Mouse (Mus musculus): Measurements from ENCODE around the gene Ndufa12. TPM values are rescaled to one million over a fixed set of nuclear protein-coding genes. Genes with fewer than 3 reads are reported as not detected.

The Ndufa12 gene
- total and polyA plus RNA-seq, 3 experiments: 137 to 276 TPM; not detected in 1

DNA sequence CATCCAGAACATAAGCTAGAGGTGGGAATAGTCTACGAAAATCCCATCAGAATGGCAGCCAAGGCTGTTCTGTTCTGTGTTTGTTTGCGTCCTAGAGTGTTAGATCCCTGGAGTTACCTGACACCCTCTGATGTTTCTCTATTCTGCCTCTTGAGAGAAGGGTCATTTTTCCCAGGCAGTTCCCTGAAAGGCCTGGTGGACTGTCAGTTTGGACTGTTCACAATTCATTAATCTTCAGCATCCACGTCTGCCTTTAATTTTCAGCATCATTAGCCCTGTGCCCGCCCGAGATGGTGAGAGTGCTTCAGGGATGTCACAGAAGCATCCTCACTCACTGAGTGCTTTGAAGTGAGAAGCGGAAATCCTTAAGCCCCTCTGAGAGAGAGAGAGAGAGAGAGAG, 57.2 kb downstream of the Ndufa12 start:
- H3K4me3 ChIP-seq (ENCODE audit: control insufficient read depth in 1 of 2, insufficient read depth in 1 of 2, low read depth in 2 of 2, low read length in 2 of 2): no peak overlapping the region
- H3K9ac ChIP-seq (ENCODE audit: control insufficient read depth, low read depth, low read length, poor library complexity, severe bottlenecking): no peak overlapping the region
- no peak overlapping the region for H3K27ac ChIP-seq (ENCODE audit: control insufficient read depth, low read depth, low read length)
- H3K27me3 ChIP-seq (ENCODE audit: control insufficient read depth in 1 of 2, insufficient read depth in 2 of 2, low read length in 2 of 2): no peaks in the 10 kb centered on the region
- H3K4me1 ChIP-seq (ENCODE audit: control insufficient read depth in 1 of 2, insufficient read depth in 2 of 2, low read length in 2 of 2): peaks cover 4 to 5% of the 10 kb centered on the region in 2 experiments; a peak in 3 of 4 replicates
- TF ChIP-seq HCFC1 (IDR thresholded peaks at IDR 0.05; ENCODE audit: low read depth, low read length) (no peak), GATA1 (IDR thresholded peaks at IDR 0.05; ENCODE audit: low read depth, low read length) (no peak), CHD1 (IDR thresholded peaks at IDR 0.05; ENCODE audit: low read depth, low read length) (no peak), SIN3A (IDR thresholded peaks at IDR 0.05; ENCODE audit: low read length) (no peak), E2F4 (IDR thresholded peaks at IDR 0.05; ENCODE audit: borderline replicate concordance, low read depth, low read length) (no peak), ELF1 (IDR thresholded peaks at IDR 0.05; ENCODE audit: low read depth, low read length) (no peak), ZKSCAN1 (IDR thresholded peaks at IDR 0.05; ENCODE audit: low read depth, low read length) (no peak), MEF2A (IDR thresholded peaks at IDR 0.05; ENCODE audit: extremely low read depth, insufficient replicate concordance, low read depth, low read length, poor library complexity, severe bottlenecking) (no peak), ETS1 (IDR thresholded peaks at IDR 0.05; ENCODE audit: low read depth, low read length) (no peak)
- no peaks in the 10 kb centered on the region for H3K9me3 ChIP-seq (replicated peaks; ENCODE audit: insufficient read depth, low read length)
- H3K79me2 ChIP-seq (ENCODE audit: control insufficient read depth, insufficient read depth, low read length, poor library complexity): no peaks in the 10 kb centered on the region
- H3K36me3 ChIP-seq (ENCODE audit: control insufficient read depth in 1 of 2, insufficient read depth in 2 of 2, low read length in 2 of 2): 0 out of 4 replicates have a peak, but pooled peaks cover 0 to under 1% of the 10 kb centered on the region in 2 experiments
- DNase-seq (ENCODE audit: low read depth, low spot score): no peak

DNA sequence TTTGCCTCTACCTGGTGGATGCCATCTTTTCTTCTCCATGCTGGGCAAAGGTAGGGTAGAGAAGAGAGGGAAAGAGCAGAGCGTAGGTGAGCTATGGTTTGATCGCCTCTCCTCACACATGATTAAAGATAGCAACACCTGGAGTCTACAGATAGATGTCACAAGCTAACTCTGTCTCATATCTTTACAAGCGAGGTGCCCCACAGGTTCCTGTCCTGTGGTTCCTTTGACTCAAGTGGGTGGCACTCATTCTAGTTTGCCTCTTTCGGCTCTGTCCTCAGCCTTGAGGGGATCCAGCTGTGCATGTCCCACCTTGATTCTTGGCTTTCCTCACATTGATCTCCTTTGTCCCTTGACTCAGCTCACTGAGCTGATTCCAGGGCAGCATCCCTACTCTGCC, 58.0 kb downstream of the Ndufa12 start:
- H3K27ac ChIP-seq (ENCODE audit: control insufficient read depth, low read depth, low read length): no peak overlapping the region
- no peak overlapping the region for H3K9ac ChIP-seq (ENCODE audit: control insufficient read depth, low read depth, low read length, poor library complexity, severe bottlenecking)
- H3K79me2 ChIP-seq (ENCODE audit: control insufficient read depth, insufficient read depth, low read length, poor library complexity): no peaks in the 10 kb centered on the region
- H3K9me3 ChIP-seq (replicated peaks; ENCODE audit: insufficient read depth, low read length): no peaks in the 10 kb centered on the region
- DNase-seq (ENCODE audit: low read depth, low spot score): peak; percentile 17
- H3K27me3 ChIP-seq (ENCODE audit: control insufficient read depth in 1 of 2, insufficient read depth in 2 of 2, low read length in 2 of 2): no peaks in the 10 kb centered on the region
- no peaks in the 10 kb centered on the region for H3K36me3 ChIP-seq (ENCODE audit: control insufficient read depth in 1 of 2, insufficient read depth in 2 of 2, low read length in 2 of 2)
- peaks cover 4 to 7% of the 10 kb centered on the region in 2 experiments; a peak in 3 of 4 replicates for H3K4me1 ChIP-seq (ENCODE audit: control insufficient read depth in 1 of 2, insufficient read depth in 2 of 2, low read length in 2 of 2)
- TF ChIP-seq CTCF (IDR thresholded peaks at IDR 0.05 in 2 of 3, conservative IDR thresholded peaks at IDR 0.05 in 1 of 3; ENCODE audit: control insufficient read depth in 1 of 3, insufficient read depth in 1 of 3, low read depth in 2 of 3, low read length in 3 of 3, poor library complexity in 1 of 3, severe bottlenecking in 1 of 3) (no peak), EP300 (IDR thresholded peaks at IDR 0.05; ENCODE audit: low read depth in 1 of 2, low read length in 2 of 2) (peak; percentile 48 to 69; a peak in 3 of 4 replicates), MEF2A (IDR thresholded peaks at IDR 0.05; ENCODE audit: extremely low read depth, insufficient replicate concordance, low read depth, low read length, poor library complexity, severe bottlenecking) (peak; percentile 17; the same call in 1 of the 2 replicates), TCF12 (IDR thresholded peaks at IDR 0.05; ENCODE audit: low read depth, low read length) (peak; percentile 59; the same call in 1 of the 2 replicates), JUND (IDR thresholded peaks at IDR 0.05; ENCODE audit: low read depth, low read length) (no peak)
- no peak overlapping the region for H3K4me3 ChIP-seq (ENCODE audit: control insufficient read depth in 1 of 2, insufficient read depth in 1 of 2, low read depth in 2 of 2, low read length in 2 of 2)

GRCm38 (mm10) chr10:94260544-94260943, 62.0 kb downstream of the Ndufa12 start:
- TF ChIP-seq TCF12 (IDR thresholded peaks at IDR 0.05; ENCODE audit: low read depth, low read length) (peak; percentile 78), RCOR1 (IDR thresholded peaks at IDR 0.05; ENCODE audit: low read depth, low read length) (no peak), USF2 (IDR thresholded peaks at IDR 0.05; ENCODE audit: borderline replicate concordance in 1 of 2, insufficient read depth in 1 of 2, low read depth in 1 of 2, low read length in 2 of 2) (no peak), EP300 (IDR thresholded peaks at IDR 0.05; ENCODE audit: low read depth in 1 of 2, low read length in 2 of 2) (peak; percentile 67 to 74; a peak in 3 of 4 replicates), GATA1 (IDR thresholded peaks at IDR 0.05; ENCODE audit: low read depth, low read length) (peak; percentile 64), SMC3 (IDR thresholded peaks at IDR 0.05; ENCODE audit: low read depth, low read length) (no peak)
- no peak overlapping the region for H3K4me3 ChIP-seq (ENCODE audit: control insufficient read depth in 1 of 2, insufficient read depth in 1 of 2, low read depth in 2 of 2, low read length in 2 of 2)
- no peaks in the 10 kb centered on the region for H3K79me2 ChIP-seq (ENCODE audit: control insufficient read depth, insufficient read depth, low read length, poor library complexity)
- H3K9me3 ChIP-seq (replicated peaks; ENCODE audit: insufficient read depth, low read length): no peaks in the 10 kb centered on the region
- H3K9ac ChIP-seq (ENCODE audit: control insufficient read depth, low read depth, low read length, poor library complexity, severe bottlenecking): no peak overlapping the region
- peaks cover 4 to 7% of the 10 kb centered on the region in 2 experiments; a peak in 3 of 4 replicates for H3K4me1 ChIP-seq (ENCODE audit: control insufficient read depth in 1 of 2, insufficient read depth in 2 of 2, low read length in 2 of 2)
- no peaks in the 10 kb centered on the region for H3K27me3 ChIP-seq (ENCODE audit: control insufficient read depth in 1 of 2, insufficient read depth in 2 of 2, low read length in 2 of 2)
- H3K36me3 ChIP-seq (ENCODE audit: control insufficient read depth in 1 of 2, insufficient read depth in 2 of 2, low read length in 2 of 2): peaks cover 0 to 2% of the 10 kb centered on the region in 2 experiments; a peak in 1 of 4 replicates
- DNase-seq (ENCODE audit: low read depth, low spot score): peak; percentile 17
- no peak overlapping the region for H3K27ac ChIP-seq (ENCODE audit: control insufficient read depth, low read depth, low read length)

All from MEL (cell line).